Mouse (Mus musculus) E14TG2a.4 (cell line): Measurements from ENCODE around the gene Cul4a.

Experiments
- CTCF ChIP-seq: conservative IDR thresholded peaks from 2 replicates; pipeline ENCODE4 v1.5.1; 2014; ENCODE audit warnings: low read length
- NANOG ChIP-seq: IDR thresholded peaks from 2 replicates; pipeline ENCODE4 v1.6.1; 2014; ENCODE audit warnings: borderline replicate concordance, low read length, mixed read lengths

- TF ChIP-seq CTCF = no peak
- TF ChIP-seq NANOG = no peak
These were observed 11.7 kb downstream of the Cul4a start for GRCm38 (mm10) chr8:13117096-13117495.
